Mouse (Mus musculus) embryonic facial prominence, embryonic 13.5 days (tissue): ENCODE measurements around the gene Dkkl1. TPM values are rescaled to one million over a fixed set of nuclear protein-coding genes. Genes with fewer than 3 reads are reported as not detected.

Experiments used
- ATAC-seq: fragments of 200-750 bp; cut with Nextera tagmentation; 2 replicates; pipeline ENCODE4 v1.8.0; 2017; ENCODE audit warnings: low read depth; ENCODE audit not compliant: insufficient number of reproducible peaks, insufficient read depth, low FRiP score, low TSS enrichment
- H3K27ac ChIP-seq: fragments of 300-500 bp; sonication (generic); 2 replicates; pipeline ENCODE4 v1.5.1; 2015; ENCODE audit warnings: moderate library complexity, mild to moderate bottlenecking, inconsistent platforms
- H3K27me3 ChIP-seq: fragments of 300-500 bp; sonication (generic); 2 replicates; pipeline ENCODE4 v1.6.1; 2015; ENCODE audit warnings: mild to moderate bottlenecking, inconsistent platforms
- H3K36me3 ChIP-seq: fragments of 300-500 bp; sonication (generic); 2 replicates; pipeline ENCODE4 v1.6.1; 2015; ENCODE audit warnings: mild to moderate bottlenecking, inconsistent platforms
- H3K4me1 ChIP-seq: fragments of 300-500 bp; sonication (generic); 2 replicates; pipeline ENCODE4 v1.6.1; 2015; ENCODE audit warnings: inconsistent platforms
- H3K4me2 ChIP-seq: fragments of 300-500 bp; sonication (generic); 2 replicates; pipeline ENCODE4 v1.6.1; 2015; ENCODE audit warnings: moderate library complexity, mild to moderate bottlenecking, inconsistent platforms
- H3K4me3 ChIP-seq: fragments of 300-500 bp; sonication (generic); 2 replicates; pipeline ENCODE4 v1.5.1; 2015; ENCODE audit warnings: mild to moderate bottlenecking, inconsistent platforms
- H3K9ac ChIP-seq: fragments of 300-500 bp; sonication (generic); 2 replicates; pipeline ENCODE4 v1.6.1; 2015; ENCODE audit warnings: mild to moderate bottlenecking, inconsistent platforms
- H3K9me3 ChIP-seq: fragments of 300-500 bp; sonication (generic); 2 replicates; pipeline ENCODE4 v1.6.1; 2016; ENCODE audit warnings: inconsistent platforms
- WGBS: fragments of 180-500 bp; shearing (Covaris S2); methylation state at CpG from one replicate; pipeline ENCODE4 v1.1.7; 2015; ENCODE audit warnings: mixed read lengths; 5-methylcytosine and 5-hydroxymethylcytosine counted together
- polyA plus RNA-seq: library from polyadenylated mRNA; unstranded; fragments of >200 nt; fragmentation: Nextera tagmentation; extraction: Ambion mirVana; gene quantifications from 2 replicates; pipeline ENCODE4 v1.2.1, GENCODE M21; 2015

The Dkkl1 gene
- polyA plus RNA-seq, 1 experiment from 2014 or later: 3.0 TPM

GRCm38 (mm10) chr7:45228548-45228947, 16.6 kb upstream of the Dkkl1 start:
- no peak overlapping the region for H3K4me2 ChIP-seq
- no peaks in the 10 kb centered on the region for H3K9me3 ChIP-seq
- no peak overlapping the region for H3K4me3 ChIP-seq
- H3K27ac ChIP-seq: no peak overlapping the region
- no peak for ATAC-seq
- no peak overlapping the region for H3K9ac ChIP-seq
- peaks cover 88% of the 10 kb centered on the region for H3K36me3 ChIP-seq
- 95% methylated on average over 18 of the region's 18 CpGs for WGBS
- H3K27me3 ChIP-seq: no peaks in the 10 kb centered on the region
- H3K4me1 ChIP-seq: peaks cover 16% of the 10 kb centered on the region

GRCm38 (mm10) chr7:45226421-45226820, 14.5 kb upstream of the Dkkl1 start:
- Histone ChIP-seq H3K9ac (no peak overlapping the region), H3K4me1 (peaks cover 5% of the 10 kb centered on the region; the same call in 1 of the 2 replicates), H3K27me3 (no peaks in the 10 kb centered on the region), H3K4me2 (no peak overlapping the region), H3K36me3 (peaks cover 90% of the 10 kb centered on the region), H3K27ac (no peak overlapping the region), H3K9me3 (no peaks in the 10 kb centered on the region), H3K4me3 (no peak overlapping the region)
- no peak for ATAC-seq
- WGBS: 95% methylated on average over 5 of the region's 5 CpGs

GRCm38 (mm10) chr7:45224826-45225225, 12.9 kb upstream of the Dkkl1 start:
- no peaks in the 10 kb centered on the region for H3K9me3 ChIP-seq
- ATAC-seq: no peak
- no peak overlapping the region for H3K27ac ChIP-seq
- no peak overlapping the region for H3K9ac ChIP-seq
- H3K36me3 ChIP-seq: peaks cover 98% of the 10 kb centered on the region
- no peaks in the 10 kb centered on the region for H3K27me3 ChIP-seq
- H3K4me1 ChIP-seq: peaks cover 11% of the 10 kb centered on the region
- no peak overlapping the region for H3K4me2 ChIP-seq
- no peak overlapping the region for H3K4me3 ChIP-seq
- 95% methylated on average over 7 of the region's 7 CpGs for WGBS

- ATAC-seq: no peak
- H3K9ac ChIP-seq: no peak overlapping the region
Measured at GRCm38 (mm10) chr7:45221680-45222079, 9.7 kb upstream of the Dkkl1 start.

GRCm38 (mm10) chr7:45216442-45217183, 4.7 kb upstream of the Dkkl1 start:
- Histone ChIP-seq H3K36me3 (peaks cover 46% of the 10 kb centered on the region), H3K4me2 (peak overlapping the region; percentile 84), H3K9me3 (no peaks in the 10 kb centered on the region), H3K27me3 (peaks cover 11% of the 10 kb centered on the region), H3K4me1 (peaks cover 44% of the 10 kb centered on the region), H3K9ac (peak overlapping the region; percentile 99), H3K27ac (peak overlapping the region; percentile 99), H3K4me3 (peak overlapping the region; percentile 89)
- under 1% methylated on average over 13 of the region's 13 CpGs for WGBS
- ATAC-seq: peak; percentile 77

More at GRCm38 (mm10) chr7:45221680-45222079, 9.7 kb upstream of the Dkkl1 start:
- 83% methylated on average over 2 of the region's 2 CpGs for WGBS
- Histone ChIP-seq H3K36me3 (peaks cover 97% of the 10 kb centered on the region), H3K4me2 (no peak overlapping the region), H3K9me3 (no peaks in the 10 kb centered on the region), H3K27me3 (no peaks in the 10 kb centered on the region), H3K4me1 (peaks cover 34% of the 10 kb centered on the region), H3K4me3 (no peak overlapping the region), H3K27ac (no peak overlapping the region)

GRCm38 (mm10) chr7:45215673-45216441, 3.9 kb upstream of the Dkkl1 start, which contains the start of gene Tead2:
Gene Tead2 (plus strand): TSS chr7:45215753.
- H3K9me3 ChIP-seq: no peaks in the 10 kb centered on the region
- under 1% methylated on average over 53 of the region's 55 CpGs for WGBS

GRCm38 (mm10) chr7:45213708-45214107, 1.8 kb upstream of the Dkkl1 start:
- Histone ChIP-seq H3K9ac (no peak overlapping the region), H3K9me3 (0 out of 2 replicates have a peak, but pooled peaks cover under 1% of the 10 kb centered on the region), H3K27ac (no peak overlapping the region), H3K4me3 (no peak overlapping the region), H3K36me3 (peaks cover 17% of the 10 kb centered on the region), H3K4me2 (no peak overlapping the region), H3K27me3 (peaks cover 35% of the 10 kb centered on the region), H3K4me1 (peaks cover 34% of the 10 kb centered on the region)
- WGBS: 51% methylated on average over 5 of the region's 5 CpGs
- no peak for ATAC-seq

More at GRCm38 (mm10) chr7:45215673-45216441, 3.9 kb upstream of the Dkkl1 start, which contains the start of gene Tead2:
- peak within 1 kb of the TSS; percentile 99 for H3K27ac ChIP-seq
- peaks cover 19% of the 10 kb centered on the region for H3K27me3 ChIP-seq
- peak within 1 kb of the TSS; percentile 84 for H3K4me2 ChIP-seq
- H3K36me3 ChIP-seq: peaks cover 39% of the 10 kb centered on the region
- H3K9ac ChIP-seq: peak within 1 kb of the TSS; percentile 99
- peak; percentile 39; the same call in 1 of the 2 replicates for ATAC-seq
- H3K4me1 ChIP-seq: peaks cover 41% of the 10 kb centered on the region
- peak within 1 kb of the TSS; percentile 89 for H3K4me3 ChIP-seq

- 74% methylated on average over 7 of the region's 7 CpGs for WGBS
- peaks cover 35% of the 10 kb centered on the region for H3K27me3 ChIP-seq
- no peak overlapping the region for H3K4me2 ChIP-seq
- H3K4me1 ChIP-seq: peaks cover 21% of the 10 kb centered on the region
- no peak for ATAC-seq
- H3K9ac ChIP-seq: no peak overlapping the region
- H3K9me3 ChIP-seq: peaks cover 4% of the 10 kb centered on the region; the same call in 1 of the 2 replicates
- H3K27ac ChIP-seq: no peak overlapping the region
- H3K36me3 ChIP-seq: peaks cover 4% of the 10 kb centered on the region
- 0 out of 2 replicates have a peak overlapping the region, but pooled peaks have one; percentile 20 for H3K4me3 ChIP-seq
Measured at GRCm38 (mm10) chr7:45212356-45212755, 409 bp upstream of the Dkkl1 start.

- Histone ChIP-seq H3K4me2 (peak overlapping the region; percentile 44; the same call in 1 of the 2 replicates), H3K27me3 (peaks cover 35% of the 10 kb centered on the region), H3K27ac (no peak overlapping the region), H3K4me3 (peak overlapping the region; percentile 20; the same call in 1 of the 2 replicates), H3K9ac (0 out of 2 replicates have a peak overlapping the region, but pooled peaks have one; percentile 51), H3K9me3 (peaks cover 4% of the 10 kb centered on the region; the same call in 1 of the 2 replicates), H3K36me3 (no peaks in the 10 kb centered on the region), H3K4me1 (peaks cover 14% of the 10 kb centered on the region)
- ATAC-seq: no peak
- WGBS: 72% methylated on average over 10 of the region's 10 CpGs
Measured at GRCm38 (mm10) chr7:45211070-45211469, 877 bp downstream of the Dkkl1 start.

- ATAC-seq: no peak
- H3K4me3 ChIP-seq: no peak overlapping the region
- no peak overlapping the region for H3K27ac ChIP-seq
- no peak overlapping the region for H3K4me2 ChIP-seq
- peaks cover 7% of the 10 kb centered on the region; the same call in 1 of the 2 replicates for H3K4me1 ChIP-seq
- peaks cover 35% of the 10 kb centered on the region for H3K27me3 ChIP-seq
- H3K36me3 ChIP-seq: no peaks in the 10 kb centered on the region
- H3K9ac ChIP-seq: no peak overlapping the region
- 77% methylated on average over 6 of the region's 6 CpGs for WGBS
- H3K9me3 ChIP-seq: peaks cover 4% of the 10 kb centered on the region; the same call in 1 of the 2 replicates
Measured at GRCm38 (mm10) chr7:45208260-45208659, 3.7 kb downstream of the Dkkl1 start.

- Histone ChIP-seq H3K27me3 (peaks cover 7% of the 10 kb centered on the region), H3K9me3 (peaks cover 4% of the 10 kb centered on the region; the same call in 1 of the 2 replicates), H3K4me2 (peak within 1 kb of the TSS; percentile 55), H3K4me1 (no peaks in the 10 kb centered on the region), H3K9ac (peak within 1 kb of the TSS; percentile 61), H3K36me3 (no peaks in the 10 kb centered on the region), H3K4me3 (peak within 1 kb of the TSS; percentile 48), H3K27ac (peak within 1 kb of the TSS; percentile 51; the same call in 1 of the 2 replicates)
- ATAC-seq: peak; percentile 87
- WGBS: 9% methylated on average over 43 of the region's 44 CpGs
Measured at GRCm38 (mm10) chr7:45204380-45205143, 7.4 kb downstream of the Dkkl1 start, which contains the start of gene Ccdc155. Gene Ccdc155 (minus strand): TSS chr7:45204892.
